Mouse (Mus musculus) fibroblast of lung, adult 2 months (primary cell): ENCODE measurements around the gene Bend5.

Experiments
- DNase-seq: peaks from one replicate; pipeline ENCODE4 v3.0.0-alpha.2; 2011; ENCODE audit warnings: low read depth

Bend5 gene

DNA sequence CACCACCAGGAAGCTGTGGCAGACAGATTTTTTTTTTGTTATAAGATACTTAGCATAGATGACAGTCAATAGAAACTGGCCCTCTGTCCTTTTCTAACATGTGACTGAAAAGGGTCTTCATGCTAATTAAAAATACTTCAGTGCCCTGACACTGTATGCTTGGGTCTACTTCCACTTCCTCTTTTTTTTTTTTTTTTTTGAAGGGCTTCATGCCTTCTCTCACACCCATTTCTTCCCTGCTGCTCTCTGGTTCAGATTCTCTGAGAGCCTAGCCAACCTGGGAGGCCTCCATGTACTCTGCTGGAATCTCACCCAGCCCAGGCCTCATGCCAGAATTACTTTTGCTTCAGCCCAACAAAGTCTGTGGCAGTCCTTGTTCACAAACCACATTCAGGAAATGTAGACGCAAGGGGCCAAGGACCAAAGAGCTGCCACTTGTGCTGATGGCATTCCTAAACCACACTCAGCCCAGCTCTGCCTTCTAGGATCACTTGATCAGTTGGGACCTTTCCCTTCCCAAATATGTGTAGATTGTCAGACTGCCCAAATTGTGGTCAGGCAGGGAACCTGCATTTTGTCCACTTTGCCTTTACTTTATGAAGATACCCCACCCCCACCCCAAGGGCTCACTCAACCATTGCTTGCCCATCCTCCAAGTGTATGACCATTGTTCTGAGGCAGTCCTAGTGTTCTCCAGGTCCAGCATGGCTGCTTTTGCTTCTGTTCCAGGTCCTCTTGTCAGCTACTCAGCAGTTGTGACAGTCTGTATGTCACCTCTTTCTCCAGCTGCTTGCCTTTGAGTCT lies 27.8 kb downstream of the Bend5 start:
- DNase-seq: peak; percentile 54

DNA sequence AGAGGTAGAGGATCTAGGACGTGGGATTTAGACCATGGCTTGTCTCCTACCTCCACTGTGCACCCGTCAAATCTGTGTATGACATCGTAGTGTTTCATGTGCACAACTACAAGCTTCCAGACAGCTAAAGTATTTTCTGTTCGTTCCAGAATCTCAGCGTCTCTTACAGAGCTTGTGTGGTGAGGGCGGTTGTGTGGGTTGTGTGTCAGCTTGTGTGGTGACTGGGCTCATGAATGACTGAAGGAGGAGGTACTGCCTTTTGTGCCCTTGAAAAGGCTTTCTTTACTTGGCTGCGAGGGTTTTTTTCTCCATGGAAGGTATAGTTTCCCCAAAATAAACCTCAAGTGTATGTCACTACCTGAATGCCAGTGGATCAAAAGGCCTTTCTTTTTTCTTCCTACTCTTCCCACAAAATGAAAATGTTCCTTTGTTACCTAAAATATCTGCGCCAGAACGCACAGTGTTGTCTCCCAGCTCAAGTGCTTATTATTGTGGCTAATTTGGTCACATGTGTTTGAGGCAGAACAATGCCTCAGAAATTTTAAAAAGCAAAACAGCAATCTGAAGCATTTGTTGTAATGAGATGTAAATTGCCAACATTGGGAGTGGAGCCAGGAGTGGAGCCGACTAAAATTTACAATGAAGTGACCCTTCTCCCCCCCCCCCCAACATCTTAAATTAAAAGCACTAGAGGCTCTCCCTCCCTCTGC lies 29.3 kb downstream of the Bend5 start:
- no peak for DNase-seq

DNA sequence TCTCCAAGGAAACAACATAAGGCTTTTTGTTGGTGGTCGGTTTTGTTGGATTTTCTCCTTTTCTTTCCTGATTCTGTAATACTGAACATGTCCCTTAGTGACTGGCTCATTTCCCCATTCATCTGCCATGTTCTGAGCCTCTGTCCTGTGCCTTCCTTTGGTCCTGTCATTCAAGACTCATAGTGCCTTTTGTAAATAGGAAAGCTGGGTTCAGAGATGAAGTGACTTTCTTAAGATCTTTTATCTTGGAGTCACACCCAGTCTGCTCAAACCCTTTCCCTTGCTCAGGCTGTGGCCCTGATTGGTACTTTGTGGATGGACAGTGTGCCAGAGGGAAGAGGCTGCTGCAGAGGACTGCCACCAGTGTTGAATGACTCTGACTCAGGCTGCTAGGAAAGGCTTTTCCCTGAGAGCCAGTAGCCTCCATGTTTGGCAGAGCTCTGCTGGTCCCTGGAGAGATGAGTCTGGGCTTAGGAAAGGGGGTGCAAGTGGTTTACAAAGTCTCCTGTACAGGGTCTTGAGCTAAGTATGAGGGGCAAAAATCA lies 29.9 kb downstream of the Bend5 start:
- no peak for DNase-seq

DNA sequence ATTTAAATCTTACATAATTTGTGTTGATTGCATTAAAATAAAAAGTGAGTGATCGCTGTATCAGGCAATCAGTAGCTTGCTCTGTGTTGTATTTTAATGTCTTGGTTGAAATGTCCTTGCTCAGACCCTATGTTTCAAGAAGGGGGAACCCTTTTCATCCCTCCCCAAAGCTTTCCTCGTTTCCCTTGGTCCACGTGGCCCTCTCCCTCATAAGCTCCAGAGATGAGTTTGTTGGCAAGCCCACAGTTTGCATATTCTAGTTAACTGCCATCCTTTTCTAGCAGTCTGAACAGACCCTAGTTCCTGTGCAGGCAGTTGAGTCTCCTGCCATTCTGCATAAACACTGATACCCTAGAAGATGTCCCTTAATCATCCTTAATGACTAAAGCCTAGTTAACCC lies 33.1 kb downstream of the Bend5 start:
- DNase-seq: no peak

DNA sequence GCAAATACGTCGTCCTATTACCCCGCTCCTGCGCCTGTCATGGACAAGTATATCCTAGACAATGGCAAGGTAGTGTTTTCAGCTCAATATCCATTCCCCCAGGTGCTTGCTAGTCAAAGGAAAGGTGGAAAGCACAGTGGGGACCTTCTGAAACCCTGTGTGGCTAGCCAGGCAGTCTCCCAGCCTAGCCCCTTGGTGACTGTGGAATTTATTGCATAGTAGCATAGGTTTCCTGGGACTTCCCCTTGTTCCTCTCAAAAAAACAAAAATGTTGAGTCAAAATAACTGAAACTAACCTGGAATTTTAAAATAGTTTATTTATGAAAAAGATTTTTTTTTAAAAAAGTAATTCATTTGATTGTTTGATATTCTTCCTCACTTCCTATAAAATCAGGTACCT lies 33.8 kb downstream of the Bend5 start:
- no peak for DNase-seq

DNA sequence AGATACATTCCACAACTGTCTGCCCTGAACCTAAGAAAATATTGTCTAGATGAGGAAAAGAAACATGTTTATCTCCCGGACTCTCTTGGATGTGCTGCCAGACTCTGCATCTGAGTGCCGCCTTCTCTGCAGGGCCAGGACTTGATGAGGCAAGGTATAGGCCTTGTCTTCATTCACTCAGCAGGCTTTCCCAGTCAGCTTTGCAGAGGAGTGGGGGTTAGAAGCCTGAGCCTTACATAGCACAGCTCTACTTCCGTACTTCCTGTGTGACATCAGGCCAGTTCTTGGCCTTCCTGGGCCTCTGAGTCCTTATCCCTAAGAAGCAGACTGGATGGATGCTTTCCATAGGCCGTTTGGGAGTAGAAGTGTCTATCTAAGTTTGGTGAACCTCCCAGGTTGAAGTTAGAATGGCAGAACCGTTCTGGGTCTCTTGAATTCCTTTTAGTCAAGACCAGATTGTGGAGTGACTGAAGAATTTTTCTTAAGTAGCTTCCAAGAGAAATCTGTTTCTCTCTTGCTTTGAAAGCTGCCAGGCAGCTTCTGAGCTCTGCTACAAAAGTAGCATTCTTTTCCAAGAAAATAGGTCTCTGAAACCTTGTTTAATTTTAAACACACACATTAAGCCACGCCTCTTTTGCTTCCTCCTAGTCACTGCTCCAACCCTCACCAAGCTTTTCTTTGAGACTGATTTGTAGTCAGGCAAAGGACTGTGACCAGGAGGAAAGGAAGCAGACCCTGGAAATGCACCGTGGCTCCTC lies 34.8 kb downstream of the Bend5 start:
- no peak for DNase-seq

DNA sequence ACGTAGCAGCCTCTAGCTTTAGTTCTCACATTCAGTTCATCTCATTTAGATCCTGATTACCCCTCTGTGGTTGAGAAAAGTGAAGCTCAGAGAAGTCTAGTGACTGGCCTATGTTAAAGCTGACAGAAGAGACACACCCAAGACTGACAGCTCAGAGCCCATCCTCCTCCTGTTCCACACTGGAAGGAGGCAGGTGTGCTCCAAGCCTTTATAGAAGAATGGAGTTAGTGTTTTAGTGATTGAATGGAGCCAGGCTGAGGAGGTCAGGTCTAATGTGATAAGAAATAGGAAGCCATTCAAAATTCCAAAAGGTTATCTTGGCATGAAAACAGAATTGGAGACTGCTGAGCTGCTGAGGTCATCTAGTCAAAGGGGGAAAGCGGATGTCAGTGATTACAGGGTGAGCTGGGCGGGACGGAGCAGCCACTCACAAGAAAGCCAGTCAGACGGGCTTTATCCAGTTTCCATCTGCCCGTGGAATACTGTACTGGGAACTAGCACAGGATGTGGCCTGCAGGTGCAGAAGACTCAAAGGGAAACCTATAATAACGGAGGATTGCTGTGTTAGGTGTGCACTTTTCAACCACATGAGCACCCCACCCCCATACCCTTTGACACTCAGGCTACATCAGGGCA lies 36.6 kb downstream of the Bend5 start:
- DNase-seq: no peak

DNA sequence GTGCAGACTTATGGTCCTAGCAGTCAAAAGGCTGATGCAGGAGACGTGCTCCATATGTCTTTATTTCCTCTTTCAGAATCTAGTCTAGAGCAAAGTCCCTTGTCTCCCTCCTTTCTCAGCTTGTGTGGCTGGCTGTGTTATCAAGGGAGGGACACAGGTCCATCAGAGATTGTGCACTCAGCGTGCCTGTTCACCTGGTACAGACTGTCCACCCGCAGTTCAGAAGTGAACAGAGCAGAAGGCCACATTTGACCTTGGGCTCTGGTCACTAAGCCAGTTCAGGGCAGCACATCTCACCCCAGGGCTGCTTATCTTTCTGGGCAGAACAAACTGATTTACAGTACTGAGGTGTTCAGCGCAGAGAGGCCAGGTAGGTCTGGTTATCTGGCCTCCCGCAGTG lies 37.4 kb downstream of the Bend5 start:
- no peak for DNase-seq

DNA sequence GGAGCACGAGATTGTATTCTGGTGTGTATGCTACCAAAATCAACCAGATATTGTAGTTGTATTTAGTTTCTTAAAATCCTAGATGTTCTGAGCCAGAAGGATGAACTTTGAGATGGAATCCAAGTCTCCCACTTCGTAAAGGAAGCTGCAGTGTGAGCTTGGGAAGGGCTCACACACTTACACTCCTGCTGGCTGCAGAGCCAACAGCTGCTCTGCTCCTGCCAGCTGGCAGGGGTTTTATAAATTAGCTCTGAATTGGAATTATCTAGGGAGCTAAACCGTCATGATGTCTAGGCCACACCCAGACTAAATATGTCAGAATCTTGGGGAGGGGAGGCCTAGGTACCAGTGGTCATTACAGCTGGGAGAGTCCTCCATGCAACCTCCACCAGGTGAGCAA lies 38.5 kb downstream of the Bend5 start:
- no peak for DNase-seq

DNA sequence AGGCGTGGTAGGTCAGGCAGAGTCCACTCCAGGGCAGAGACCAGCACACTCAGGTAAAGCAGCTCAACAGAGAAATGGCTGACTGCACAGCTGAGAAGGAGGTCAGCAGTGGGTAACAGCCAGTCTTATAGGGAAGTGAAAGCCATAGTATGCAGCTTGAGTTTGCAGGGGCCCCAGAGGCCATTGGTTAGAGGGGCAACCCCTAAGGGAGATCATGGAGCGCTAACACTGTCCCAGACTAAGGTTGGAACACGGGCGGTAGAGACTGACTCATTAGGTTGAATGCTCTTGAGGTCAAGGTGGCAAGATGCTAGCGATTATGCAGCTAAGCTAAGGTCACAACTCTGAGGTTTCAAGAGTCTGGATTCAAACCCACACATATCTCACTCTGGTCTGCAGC lies 40.8 kb downstream of the Bend5 start:
- DNase-seq: no peak

DNA sequence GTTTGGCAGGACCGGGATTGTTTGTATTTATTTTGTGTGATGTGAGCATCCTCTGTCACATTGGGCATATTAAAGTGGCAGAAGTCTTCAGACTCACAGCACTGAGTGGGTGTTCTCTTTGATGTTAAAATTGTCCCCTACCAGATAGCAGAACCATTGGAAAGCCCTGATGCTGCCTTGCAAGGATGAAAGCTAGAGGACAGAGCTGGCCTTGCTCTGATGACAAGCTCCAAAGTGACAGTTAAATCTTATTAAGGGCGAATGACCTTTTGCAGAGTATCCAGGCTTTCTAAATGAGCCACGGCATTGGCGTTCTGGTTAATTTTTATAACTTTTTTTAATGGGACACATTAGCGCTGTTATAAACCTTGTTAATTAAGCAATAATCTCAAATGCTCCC lies 42.8 kb downstream of the Bend5 start:
- no peak for DNase-seq

DNA sequence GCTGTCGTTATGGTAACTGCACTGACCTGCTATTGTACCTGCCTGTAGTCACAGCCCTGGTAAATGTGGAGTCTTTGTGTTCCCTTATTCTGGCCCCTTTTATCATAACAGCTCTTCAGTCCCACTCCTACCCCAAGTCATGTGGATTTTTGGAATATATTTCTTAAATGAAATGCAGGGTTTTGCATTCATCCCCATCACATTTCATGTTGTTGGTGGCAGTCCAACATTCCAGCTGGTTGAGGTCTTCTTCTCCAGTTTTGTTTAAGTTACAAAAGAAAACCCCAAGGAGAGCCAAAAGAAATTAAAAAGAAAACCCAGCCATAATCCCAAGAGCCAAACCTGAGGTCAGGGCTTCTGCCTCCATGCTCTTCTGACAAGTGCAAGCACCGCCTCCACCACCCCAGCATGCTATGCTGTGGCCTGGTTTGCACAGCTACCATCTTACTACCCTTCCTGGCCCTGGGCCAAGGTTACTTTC lies 52.5 kb downstream of the Bend5 start:
- no peak for DNase-seq

DNA sequence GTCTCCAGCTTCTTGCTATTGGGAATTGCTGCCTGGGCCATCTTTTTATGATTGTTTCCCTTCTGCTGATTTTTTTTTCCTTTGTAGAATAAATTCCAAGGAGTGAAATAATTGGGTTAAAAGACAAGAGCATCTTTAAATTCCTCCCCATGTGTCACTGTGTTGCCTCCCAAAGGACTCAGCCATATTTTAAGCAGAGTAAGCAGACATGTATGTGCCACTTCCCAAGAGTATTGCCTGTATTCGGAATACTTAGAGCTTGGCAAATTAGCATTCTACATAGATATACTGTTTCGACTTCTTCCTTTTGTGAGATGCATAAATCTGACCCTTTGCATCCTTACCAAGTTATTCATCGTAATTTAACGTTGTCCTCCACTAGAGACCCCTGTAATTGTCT lies 53.0 kb downstream of the Bend5 start:
- DNase-seq: no peak

DNA sequence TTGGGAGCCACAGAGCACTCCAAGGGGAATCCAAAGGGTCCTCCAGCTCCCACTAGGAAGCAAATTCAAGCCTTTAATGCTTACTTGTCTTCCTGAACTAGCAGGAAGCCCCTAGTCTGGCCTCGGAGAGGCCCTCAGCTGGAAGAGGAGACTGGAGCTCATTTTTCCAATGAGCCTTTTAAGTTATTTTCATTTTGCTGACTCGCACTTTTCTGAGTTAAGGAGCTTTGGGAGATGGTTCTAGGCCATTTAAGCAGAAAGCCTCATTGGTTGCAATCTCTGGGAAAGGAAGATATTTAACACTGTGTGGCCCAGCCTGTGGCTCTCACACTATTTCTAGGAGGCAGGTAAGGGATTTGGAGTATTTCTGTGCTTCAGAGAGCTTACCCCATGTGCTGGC lies 55.0 kb downstream of the Bend5 start:
- no peak for DNase-seq

DNA sequence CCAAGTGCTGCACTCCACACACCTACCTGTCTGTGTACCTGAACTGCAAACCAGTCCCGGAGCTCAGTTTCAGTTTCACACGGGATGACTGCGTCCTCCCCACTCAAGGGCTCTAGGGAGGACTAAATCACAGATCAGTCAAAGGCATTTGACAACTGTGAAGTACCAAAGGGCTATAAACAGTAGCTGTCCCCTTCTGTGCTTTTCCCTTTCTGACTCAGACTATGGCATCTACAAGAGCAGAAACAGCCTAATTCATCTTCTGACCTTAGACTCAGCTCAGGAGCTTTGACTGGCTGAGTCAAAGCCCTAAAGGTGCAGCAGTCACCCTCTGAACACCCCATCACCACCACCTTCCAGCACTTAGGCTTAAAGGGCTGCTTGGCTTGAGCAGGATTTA lies 56.9 kb downstream of the Bend5 start:
- DNase-seq: no peak

DNA sequence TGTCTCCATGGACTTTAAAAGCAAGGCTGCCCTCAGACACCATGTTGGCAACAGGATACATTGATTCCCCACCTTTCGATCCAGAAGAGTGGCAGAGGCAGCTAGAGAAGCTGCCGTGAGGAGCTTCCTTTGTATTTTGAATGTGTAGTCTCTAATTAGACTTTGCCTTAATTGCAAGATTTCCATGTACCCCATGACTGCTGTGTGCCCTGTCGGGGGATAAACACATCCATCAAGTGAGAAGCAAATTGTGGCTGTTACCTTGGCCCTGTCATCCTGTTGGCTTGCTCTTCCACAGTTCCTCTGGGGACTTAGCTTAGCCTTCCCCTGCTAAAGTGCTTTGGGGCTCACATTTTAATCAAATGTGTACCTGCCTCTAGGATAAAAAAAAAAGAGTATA lies 57.7 kb downstream of the Bend5 start:
- no peak for DNase-seq

DNA sequence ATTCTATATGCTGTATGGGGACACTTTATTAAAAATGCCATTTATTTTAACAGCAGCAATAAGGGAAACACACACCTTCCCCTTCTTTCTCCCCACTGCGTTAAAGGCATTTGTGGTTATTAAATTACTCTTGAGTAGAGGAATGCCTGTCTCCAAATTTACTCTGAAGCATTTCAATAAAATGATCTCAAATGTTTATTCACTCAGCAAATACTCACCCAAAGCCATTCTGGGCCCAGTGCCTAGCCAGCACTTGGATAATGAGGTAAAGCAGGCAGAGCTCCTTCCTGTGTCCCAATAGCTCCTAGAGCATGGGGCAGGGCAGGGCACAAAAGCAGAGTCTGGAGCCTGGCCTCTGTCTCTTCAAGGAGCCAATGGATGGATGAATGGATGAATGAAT lies 58.2 kb downstream of the Bend5 start:
- peak; percentile 54 for DNase-seq

DNA sequence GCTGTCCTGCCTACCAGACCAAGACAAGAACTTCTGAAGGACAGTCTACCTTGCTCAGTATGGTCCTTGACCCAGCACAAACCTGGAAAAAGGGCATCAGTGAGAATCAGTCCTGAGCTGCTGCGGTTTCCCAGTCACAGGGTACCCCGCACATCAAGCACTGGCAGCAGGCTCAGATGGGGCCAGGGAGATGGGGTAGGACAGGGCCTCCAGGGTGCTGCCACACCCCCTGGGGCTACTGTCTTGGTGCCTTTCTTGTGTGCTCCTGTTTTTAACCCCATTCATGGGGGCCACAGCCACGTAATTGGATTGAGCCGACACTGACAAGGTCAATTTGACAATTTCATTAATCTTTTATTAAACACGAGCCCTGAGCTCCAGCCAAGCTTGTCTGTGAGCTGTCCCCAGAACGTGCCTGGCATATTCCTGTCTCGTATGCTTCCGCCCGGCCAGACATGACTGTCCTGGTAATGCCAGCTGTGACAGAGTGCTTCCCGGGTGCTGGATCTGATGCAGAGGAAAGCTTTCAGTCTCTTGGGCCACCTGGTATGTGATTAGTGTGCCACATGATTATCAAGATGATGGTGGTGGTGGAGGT lies 60.7 kb downstream of the Bend5 start:
- DNase-seq: no peak

DNA sequence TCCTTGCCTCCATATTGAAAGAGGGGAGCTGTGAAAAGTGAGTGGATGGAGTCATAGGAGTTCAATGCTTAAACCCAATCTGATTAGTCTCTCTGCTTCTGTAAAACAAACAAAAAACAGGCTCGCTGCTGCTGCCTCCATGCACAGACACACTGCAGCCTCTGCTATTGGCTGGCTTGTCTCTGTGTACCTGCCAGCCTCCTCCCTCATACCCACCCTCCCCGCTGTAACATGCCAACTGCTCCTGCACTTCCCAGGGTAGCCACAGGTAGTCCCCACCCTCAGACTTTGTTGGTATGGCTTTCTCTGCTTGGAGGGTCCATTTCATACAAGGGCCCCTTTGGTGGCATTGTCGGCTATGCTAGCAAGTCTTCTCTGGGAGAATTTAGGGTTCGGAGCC lies 62.7 kb downstream of the Bend5 start:
- no peak for DNase-seq

DNA sequence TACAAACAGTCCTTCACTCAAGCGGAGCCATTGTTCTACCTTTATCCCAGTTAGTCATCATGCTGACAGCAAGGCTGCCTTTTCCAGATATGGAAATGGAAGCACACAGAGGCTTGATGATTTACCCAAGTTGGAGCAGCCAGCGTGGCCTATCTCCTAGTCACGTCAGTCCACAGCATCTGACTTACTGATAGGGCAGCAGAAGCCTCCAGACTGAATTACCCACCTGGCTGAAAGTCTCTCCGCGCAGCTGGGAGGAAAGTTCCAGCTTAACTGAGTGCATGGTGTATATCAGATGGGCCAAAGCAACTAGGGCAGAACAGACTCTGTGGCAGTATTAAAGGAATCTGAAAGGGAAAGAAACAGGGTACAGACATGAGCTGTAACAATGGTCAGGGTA lies 68.7 kb downstream of the Bend5 start:
- DNase-seq: no peak

DNA sequence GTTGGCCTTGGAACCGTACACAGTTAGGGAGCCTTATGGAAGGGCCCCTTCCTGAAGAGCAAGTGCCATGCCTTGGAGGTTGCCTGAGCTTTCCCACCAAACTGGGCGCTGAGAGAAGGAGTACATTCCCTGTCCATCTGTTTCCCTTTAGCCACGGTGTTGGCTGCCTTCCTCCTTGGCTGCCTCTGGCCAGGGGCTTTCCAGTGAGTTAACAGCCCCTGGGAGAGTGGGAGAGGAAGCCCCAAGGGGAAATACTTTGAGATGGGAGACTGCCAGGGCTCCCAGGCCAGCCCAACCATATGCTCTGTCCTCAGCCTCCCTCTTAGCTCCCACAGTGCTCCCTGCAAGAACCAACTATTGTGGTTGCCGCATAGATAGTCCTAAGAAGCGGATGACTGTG lies 70.4 kb downstream of the Bend5 start:
- DNase-seq: peak; percentile 12

DNA sequence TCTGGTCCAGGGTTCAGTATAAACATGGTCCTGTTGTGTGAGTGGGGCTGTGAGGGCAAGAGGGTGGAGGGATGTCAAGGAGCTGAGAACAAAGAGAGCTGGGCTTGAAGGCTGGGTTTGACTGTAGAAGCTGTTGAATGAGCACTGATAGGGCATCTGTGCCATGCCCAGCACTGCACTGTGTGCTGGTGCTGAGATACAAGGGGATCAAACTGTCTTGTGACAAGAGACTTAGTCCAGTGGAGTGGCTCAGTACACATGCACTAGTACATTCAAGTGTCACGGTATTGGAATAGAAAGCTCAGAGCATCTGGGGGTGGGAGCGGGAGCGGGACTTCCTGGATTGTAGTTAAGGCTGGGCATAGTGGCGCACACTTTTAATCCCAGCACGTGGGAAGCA lies 71.4 kb downstream of the Bend5 start:
- no peak for DNase-seq
